Mouse (Mus musculus): Measurements from ENCODE around the gene Ccnd2. TPM values are rescaled to one million over a fixed set of nuclear protein-coding genes. Genes with fewer than 3 reads are reported as not detected.

The Ccnd2 gene
- polyA plus RNA-seq, 1 experiment from 2014 or later = 78.2 TPM

GRCm38 (mm10) chr6:127104396-127105029 is 47.5 kb downstream of the Ccnd2 start:
- Histone ChIP-seq H3K27me3 (ENCODE audit: control insufficient read depth, insufficient read depth, low read length) (no peaks in the 10 kb centered on the region), H3K4me3 (ENCODE audit: low read depth, low read length) (no peak overlapping the region), H3K4me2 (ENCODE audit: low read depth, low read length) (no peak overlapping the region), H3K27ac (ENCODE audit: low read depth, low read length) (no peak overlapping the region), H3K9me3 (ENCODE audit: control insufficient read depth, low read length) (no peaks in the 10 kb centered on the region), H3K36me3 (ENCODE audit: control insufficient read depth, insufficient read depth, low read length) (no peaks in the 10 kb centered on the region), H3K4me1 (ENCODE audit: control insufficient read depth, insufficient read depth, low read length) (no peaks in the 10 kb centered on the region; the same call in 1 of the 2 replicates), H3K9ac (replicated peaks; ENCODE audit: low read depth, low read length) (no peak overlapping the region)
- WGBS = 85% methylated on average over 7 of the region's 7 CpGs
- no peak for ATAC-seq (ENCODE audit: low read depth)

- 94% methylated on average over 6 of the region's 6 CpGs for WGBS
- H3K9me3 ChIP-seq (ENCODE audit: control insufficient read depth, low read length) = no peaks in the 10 kb centered on the region
- H3K27ac ChIP-seq (ENCODE audit: low read depth, low read length) = no peak overlapping the region
- H3K4me1 ChIP-seq (ENCODE audit: control insufficient read depth, insufficient read depth, low read length) = no peaks in the 10 kb centered on the region; the same call in 1 of the 2 replicates
- no peaks in the 10 kb centered on the region for H3K36me3 ChIP-seq (ENCODE audit: control insufficient read depth, insufficient read depth, low read length)
- H3K4me3 ChIP-seq (ENCODE audit: low read depth, low read length) = no peak overlapping the region
- H3K27me3 ChIP-seq (ENCODE audit: control insufficient read depth, insufficient read depth, low read length) = no peaks in the 10 kb centered on the region
- no peak overlapping the region for H3K9ac ChIP-seq (replicated peaks; ENCODE audit: low read depth, low read length)
- H3K4me2 ChIP-seq (ENCODE audit: low read depth, low read length) = no peak overlapping the region
- no peak for ATAC-seq (ENCODE audit: low read depth)
Observed at GRCm38 (mm10) chr6:127103506-127104275, 48.3 kb downstream of the Ccnd2 start.

GRCm38 (mm10) chr6:127094565-127094964 is 57.4 kb downstream of the Ccnd2 start:
- H3K27me3 ChIP-seq (ENCODE audit: control insufficient read depth, insufficient read depth, low read length) = no peaks in the 10 kb centered on the region
- no peak overlapping the region for H3K4me2 ChIP-seq (ENCODE audit: low read depth, low read length)
- peaks cover 16% of the 10 kb centered on the region; the same call in 1 of the 2 replicates for H3K36me3 ChIP-seq (ENCODE audit: control insufficient read depth, insufficient read depth, low read length)
- H3K27ac ChIP-seq (ENCODE audit: low read depth, low read length) = no peak overlapping the region
- 71% methylated on average over 7 of the region's 7 CpGs for WGBS
- no peak overlapping the region for H3K4me3 ChIP-seq (ENCODE audit: low read depth, low read length)
- no peaks in the 10 kb centered on the region for H3K4me1 ChIP-seq (ENCODE audit: control insufficient read depth, insufficient read depth, low read length)
- H3K9me3 ChIP-seq (ENCODE audit: control insufficient read depth, low read length) = no peaks in the 10 kb centered on the region
- H3K9ac ChIP-seq (replicated peaks; ENCODE audit: low read depth, low read length) = no peak overlapping the region
- no peak for ATAC-seq (ENCODE audit: low read depth)

GRCm38 (mm10) chr6:127086739-127087138 is 65.3 kb downstream of the Ccnd2 start:
- WGBS = 77% methylated on average over 4 of the region's 4 CpGs
- Histone ChIP-seq H3K27ac (ENCODE audit: low read depth, low read length) (no peak overlapping the region), H3K4me2 (ENCODE audit: low read depth, low read length) (no peak overlapping the region), H3K9ac (replicated peaks; ENCODE audit: low read depth, low read length) (no peak overlapping the region), H3K4me3 (ENCODE audit: low read depth, low read length) (no peak overlapping the region), H3K27me3 (ENCODE audit: control insufficient read depth, insufficient read depth, low read length) (no peaks in the 10 kb centered on the region), H3K4me1 (ENCODE audit: control insufficient read depth, insufficient read depth, low read length) (no peaks in the 10 kb centered on the region), H3K36me3 (ENCODE audit: control insufficient read depth, insufficient read depth, low read length) (peaks cover 12% of the 10 kb centered on the region), H3K9me3 (ENCODE audit: control insufficient read depth, low read length) (no peaks in the 10 kb centered on the region)
- ATAC-seq (ENCODE audit: low read depth) = no peak

GRCm38 (mm10) chr6:127081820-127082219 is 70.2 kb downstream of the Ccnd2 start:
- no peak overlapping the region for H3K9ac ChIP-seq (replicated peaks; ENCODE audit: low read depth, low read length)
- no peak overlapping the region for H3K4me2 ChIP-seq (ENCODE audit: low read depth, low read length)
- no peaks in the 10 kb centered on the region; the same call in 1 of the 2 replicates for H3K27me3 ChIP-seq (ENCODE audit: control insufficient read depth, insufficient read depth, low read length)
- no peak overlapping the region for H3K4me3 ChIP-seq (ENCODE audit: low read depth, low read length)
- H3K9me3 ChIP-seq (ENCODE audit: control insufficient read depth, low read length) = no peaks in the 10 kb centered on the region
- H3K4me1 ChIP-seq (ENCODE audit: control insufficient read depth, insufficient read depth, low read length) = no peaks in the 10 kb centered on the region; the same call in 1 of the 2 replicates
- H3K27ac ChIP-seq (ENCODE audit: low read depth, low read length) = no peak overlapping the region
- no peaks in the 10 kb centered on the region for H3K36me3 ChIP-seq (ENCODE audit: control insufficient read depth, insufficient read depth, low read length)
- 71% methylated on average over 6 of the region's 6 CpGs for WGBS
- ATAC-seq (ENCODE audit: low read depth) = no peak

GRCm38 (mm10) chr6:127079867-127080731 is 71.9 kb downstream of the Ccnd2 start:
- H3K9me3 ChIP-seq (ENCODE audit: control insufficient read depth, low read length) = no peaks in the 10 kb centered on the region
- ATAC-seq (ENCODE audit: low read depth) = peak; percentile 95

More at GRCm38 (mm10) chr6:127079867-127080731, 71.9 kb downstream of the Ccnd2 start:
- H3K27ac ChIP-seq (ENCODE audit: low read depth, low read length) = peak overlapping the region; percentile 85
- H3K4me3 ChIP-seq (ENCODE audit: low read depth, low read length) = peak overlapping the region; percentile 51
- no peaks in the 10 kb centered on the region for H3K36me3 ChIP-seq (ENCODE audit: control insufficient read depth, insufficient read depth, low read length)
- H3K4me2 ChIP-seq (ENCODE audit: low read depth, low read length) = peak overlapping the region; percentile 91
- H3K9ac ChIP-seq (replicated peaks; ENCODE audit: low read depth, low read length) = peak overlapping the region; percentile 64
- 1% methylated on average over 59 of the region's 59 CpGs for WGBS
- no peaks in the 10 kb centered on the region; the same call in 1 of the 2 replicates for H3K27me3 ChIP-seq (ENCODE audit: control insufficient read depth, insufficient read depth, low read length)
- no peaks in the 10 kb centered on the region; the same call in 1 of the 2 replicates for H3K4me1 ChIP-seq (ENCODE audit: control insufficient read depth, insufficient read depth, low read length)

Other genes starting within 250 kb of the Ccnd2 start
- 0.32 TPM in 1 of 2 replicates, not detected in the other for gene Dyrk4, start 230.4 kb downstream of the Ccnd2 start, polyA plus RNA-seq (2014; fragmentation: Nextera tagmentation; extraction: Ambion mirVana)
- gene Rad51ap1, start 212.6 kb downstream of the Ccnd2 start, polyA plus RNA-seq (2014; fragmentation: Nextera tagmentation; extraction: Ambion mirVana) = 10.2 and 12.6 TPM in 2 replicates
- 35.2 and 37.3 TPM in 2 replicates for gene D6Wsu163e, start 212.2 kb downstream of the Ccnd2 start, polyA plus RNA-seq (2014; fragmentation: Nextera tagmentation; extraction: Ambion mirVana)
- not detected in 2 replicates for gene Fgf6, start 136.6 kb downstream of the Ccnd2 start, polyA plus RNA-seq (2014; fragmentation: Nextera tagmentation; extraction: Ambion mirVana)
- 0.11 TPM in 1 of 2 replicates, not detected in the other for gene Fgf23, start 79.3 kb downstream of the Ccnd2 start, polyA plus RNA-seq (2014; fragmentation: Nextera tagmentation; extraction: Ambion mirVana)
- gene Tigar, start 42.6 kb downstream of the Ccnd2 start, polyA plus RNA-seq (2014; fragmentation: Nextera tagmentation; extraction: Ambion mirVana) = 4.2 and 6.7 TPM in 2 replicates

All from neural tube, embryonic 14.5 days (tissue).